Mouse (Mus musculus): ENCODE results near the gene Arpc4. TPM values are rescaled to one million over a fixed set of nuclear protein-coding genes. Genes with fewer than 3 reads are reported as not detected.
A peak's percentile ranks its signal among the peaks of the same experiment; 100 is the strongest.

The Arpc4 gene
- polyA plus RNA-seq, 1 experiment, result 179 TPM

GRCm38 (mm10) chr6:113342297-113342696 is 35.6 kb upstream of the Arpc4 start:
- H3K27ac ChIP-seq (ENCODE audit: insufficient read depth, low read length), result no peak overlapping the region
- H3K4me3 ChIP-seq (ENCODE audit: insufficient read depth, low read length), result peak overlapping the region; percentile 58
- TF ChIP-seq POLR2A (IDR thresholded peaks at IDR 0.05; ENCODE audit: low read depth, low read length) (no peak), CTCF (IDR thresholded peaks at IDR 0.05; ENCODE audit: borderline replicate concordance, insufficient read depth, low read length) (no peak)
- peaks cover 10% of the 10 kb centered on the region for H3K4me1 ChIP-seq (ENCODE audit: control insufficient read depth, insufficient read depth, low read length)

DNA sequence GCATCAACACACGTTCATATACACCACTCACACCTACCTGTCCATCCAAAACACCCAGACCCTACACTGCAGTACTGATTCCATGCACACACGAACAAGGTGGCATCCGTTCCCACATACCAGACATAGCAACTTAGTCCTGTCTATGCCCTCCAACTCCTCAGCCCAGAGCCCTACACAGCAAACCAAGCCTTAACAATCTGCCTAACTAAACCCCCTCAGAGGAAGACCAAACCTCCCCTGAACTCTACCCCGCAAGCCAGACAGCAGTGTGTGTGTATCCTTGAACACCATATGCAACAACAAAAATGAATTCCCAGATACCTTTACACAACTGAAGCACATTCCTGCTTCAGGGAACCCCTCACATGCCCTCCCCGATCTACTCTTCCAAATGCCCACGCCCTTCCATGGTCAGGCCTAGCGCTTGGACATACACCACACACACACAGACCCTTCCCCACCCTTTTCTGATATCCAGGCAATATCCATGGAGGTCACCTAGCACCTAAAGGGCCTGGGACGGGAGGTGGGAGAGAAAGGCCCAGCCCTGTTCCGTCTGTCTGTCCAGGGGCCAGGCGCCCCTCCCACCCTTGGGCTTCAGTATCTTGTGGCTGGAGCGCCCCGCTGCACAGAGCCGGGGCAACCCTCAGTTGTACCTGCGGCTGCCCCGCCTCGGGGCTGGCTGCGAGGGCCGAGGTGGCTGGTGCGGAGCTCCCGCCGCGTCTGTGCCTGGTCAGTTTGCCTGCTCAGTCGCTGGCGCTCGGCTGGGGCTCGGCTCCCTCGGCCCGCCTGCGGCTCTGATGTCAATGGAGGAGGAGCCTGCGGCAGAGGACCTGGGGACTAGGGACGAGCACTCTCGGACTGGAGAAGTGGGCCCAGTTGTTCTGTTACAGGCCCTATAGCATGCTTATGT is 34.5 kb upstream of the Arpc4 start, which contains the start of gene Camk1:
Gene Camk1, minus strand, starts transcription at position 808 of the 916 bp plus-strand sequence.
- TF ChIP-seq POLR2A (IDR thresholded peaks at IDR 0.05; ENCODE audit: low read depth, low read length), result peak; percentile 92
- TF ChIP-seq CTCF (IDR thresholded peaks at IDR 0.05; ENCODE audit: borderline replicate concordance, insufficient read depth, low read length), result no peak
- Histone ChIP-seq H3K4me3 (ENCODE audit: insufficient read depth, low read length) (peak within 1 kb of the TSS; percentile 58), H3K4me1 (ENCODE audit: control insufficient read depth, insufficient read depth, low read length) (peaks cover 10% of the 10 kb centered on the region), H3K27ac (ENCODE audit: insufficient read depth, low read length) (no peak within 1 kb of the TSS)

GRCm38 (mm10) chr6:113344321-113344720 is 33.6 kb upstream of the Arpc4 start:
- Histone ChIP-seq H3K27ac (ENCODE audit: insufficient read depth, low read length) (no peak overlapping the region), H3K4me3 (ENCODE audit: insufficient read depth, low read length) (no peak overlapping the region), H3K4me1 (ENCODE audit: control insufficient read depth, insufficient read depth, low read length) (peaks cover 10% of the 10 kb centered on the region)
- TF ChIP-seq CTCF (IDR thresholded peaks at IDR 0.05; ENCODE audit: borderline replicate concordance, insufficient read depth, low read length) (no peak), POLR2A (IDR thresholded peaks at IDR 0.05; ENCODE audit: low read depth, low read length) (no peak)

- Histone ChIP-seq H3K27ac (ENCODE audit: insufficient read depth, low read length) (no peak overlapping the region), H3K4me3 (ENCODE audit: insufficient read depth, low read length) (no peak overlapping the region), H3K4me1 (ENCODE audit: control insufficient read depth, insufficient read depth, low read length) (peaks cover 10% of the 10 kb centered on the region)
- TF ChIP-seq POLR2A (IDR thresholded peaks at IDR 0.05; ENCODE audit: low read depth, low read length) (no peak), CTCF (IDR thresholded peaks at IDR 0.05; ENCODE audit: borderline replicate concordance, insufficient read depth, low read length) (no peak)
Measured at GRCm38 (mm10) chr6:113346897-113347296, 31.0 kb upstream of the Arpc4 start.

GRCm38 (mm10) chr6:113350538-113350937 is 27.4 kb upstream of the Arpc4 start:
- no peak for TF ChIP-seq POLR2A (IDR thresholded peaks at IDR 0.05; ENCODE audit: low read depth, low read length)
- TF ChIP-seq CTCF (IDR thresholded peaks at IDR 0.05; ENCODE audit: borderline replicate concordance, insufficient read depth, low read length), result no peak
- Histone ChIP-seq H3K4me1 (ENCODE audit: control insufficient read depth, insufficient read depth, low read length) (no peaks in the 10 kb centered on the region), H3K27ac (ENCODE audit: insufficient read depth, low read length) (no peak overlapping the region), H3K4me3 (ENCODE audit: insufficient read depth, low read length) (no peak overlapping the region)

GRCm38 (mm10) chr6:113351161-113351560 is 26.8 kb upstream of the Arpc4 start:
- H3K4me3 ChIP-seq (ENCODE audit: insufficient read depth, low read length), result no peak overlapping the region
- TF ChIP-seq CTCF (IDR thresholded peaks at IDR 0.05; ENCODE audit: borderline replicate concordance, insufficient read depth, low read length) (no peak), POLR2A (IDR thresholded peaks at IDR 0.05; ENCODE audit: low read depth, low read length) (no peak)
- no peak overlapping the region for H3K27ac ChIP-seq (ENCODE audit: insufficient read depth, low read length)
- H3K4me1 ChIP-seq (ENCODE audit: control insufficient read depth, insufficient read depth, low read length), result no peaks in the 10 kb centered on the region

DNA sequence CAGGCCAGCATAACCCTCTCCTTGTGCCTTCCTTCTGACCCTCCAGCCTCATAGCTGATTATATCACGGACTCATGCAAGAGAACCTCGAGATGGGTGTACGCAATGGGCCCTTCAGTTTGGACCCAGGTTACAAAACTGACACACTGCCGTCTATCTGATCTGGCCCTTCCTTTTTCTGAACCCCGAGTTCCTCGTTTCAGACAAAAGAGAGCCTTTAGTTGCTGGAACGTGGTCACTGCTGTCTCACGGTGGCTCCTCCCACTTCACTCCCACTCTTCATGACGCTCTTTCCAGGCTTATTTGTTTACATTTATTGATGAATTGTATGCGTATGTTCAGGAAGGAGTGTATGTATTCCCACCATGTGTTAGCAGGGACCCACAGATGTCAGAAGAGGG is 26.3 kb upstream of the Arpc4 start:
- TF ChIP-seq POLR2A (IDR thresholded peaks at IDR 0.05; ENCODE audit: low read depth, low read length), result no peak
- no peak for TF ChIP-seq CTCF (IDR thresholded peaks at IDR 0.05; ENCODE audit: borderline replicate concordance, insufficient read depth, low read length)
- Histone ChIP-seq H3K4me1 (ENCODE audit: control insufficient read depth, insufficient read depth, low read length) (no peaks in the 10 kb centered on the region), H3K27ac (ENCODE audit: insufficient read depth, low read length) (no peak overlapping the region), H3K4me3 (ENCODE audit: insufficient read depth, low read length) (no peak overlapping the region)

- H3K4me3 ChIP-seq (ENCODE audit: insufficient read depth, low read length), result no peak overlapping the region
- no peaks in the 10 kb centered on the region for H3K4me1 ChIP-seq (ENCODE audit: control insufficient read depth, insufficient read depth, low read length)
- no peak overlapping the region for H3K27ac ChIP-seq (ENCODE audit: insufficient read depth, low read length)
- no peak for TF ChIP-seq CTCF (IDR thresholded peaks at IDR 0.05; ENCODE audit: borderline replicate concordance, insufficient read depth, low read length)
- no peak for TF ChIP-seq POLR2A (IDR thresholded peaks at IDR 0.05; ENCODE audit: low read depth, low read length)
Measured at GRCm38 (mm10) chr6:113352820-113353219, 25.1 kb upstream of the Arpc4 start.

DNA sequence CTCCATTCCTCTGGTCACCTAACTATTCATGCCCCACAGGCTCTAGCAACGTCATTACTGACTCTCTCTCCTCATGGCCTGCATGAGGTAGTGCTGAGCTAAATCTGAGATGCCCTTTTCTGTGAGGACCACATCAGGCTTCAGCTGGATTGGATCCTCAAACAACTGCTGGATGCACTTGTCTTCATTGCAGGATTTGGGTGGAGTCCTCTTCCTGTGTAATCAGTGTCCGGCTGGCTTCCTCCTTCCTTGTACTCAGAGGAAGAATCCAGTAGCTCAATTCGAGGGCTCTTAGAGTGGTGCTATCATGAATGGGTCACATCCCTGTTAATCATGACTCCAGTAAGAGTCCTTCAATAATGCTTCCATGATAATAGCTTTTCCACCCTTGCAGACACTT is 24.2 kb upstream of the Arpc4 start:
- Histone ChIP-seq H3K27ac (ENCODE audit: insufficient read depth, low read length) (no peak overlapping the region), H3K4me1 (ENCODE audit: control insufficient read depth, insufficient read depth, low read length) (no peaks in the 10 kb centered on the region), H3K4me3 (ENCODE audit: insufficient read depth, low read length) (no peak overlapping the region)
- TF ChIP-seq POLR2A (IDR thresholded peaks at IDR 0.05; ENCODE audit: low read depth, low read length) (no peak), CTCF (IDR thresholded peaks at IDR 0.05; ENCODE audit: borderline replicate concordance, insufficient read depth, low read length) (no peak)

GRCm38 (mm10) chr6:113361476-113361875 is 16.4 kb upstream of the Arpc4 start:
- no peak overlapping the region for H3K4me3 ChIP-seq (ENCODE audit: insufficient read depth, low read length)
- TF ChIP-seq CTCF (IDR thresholded peaks at IDR 0.05; ENCODE audit: borderline replicate concordance, insufficient read depth, low read length) (no peak), POLR2A (IDR thresholded peaks at IDR 0.05; ENCODE audit: low read depth, low read length) (no peak)
- no peak overlapping the region for H3K27ac ChIP-seq (ENCODE audit: insufficient read depth, low read length)
- no peaks in the 10 kb centered on the region for H3K4me1 ChIP-seq (ENCODE audit: control insufficient read depth, insufficient read depth, low read length)

Measured in embryonic fibroblast, embryonic 13.5 days (primary cell).